Mouse (Mus musculus) CH12.LX (cell line): ENCODE data around the gene Dpep1.

ENCODE experiments used
- BHLHE40 ChIP-seq: IDR thresholded peaks from 2 replicates; pipeline ENCODE4 v1.6.1; 2011; ENCODE audit warnings: mild to moderate bottlenecking, low read depth, low read length, improper control_type of control experiment
- CHD1 ChIP-seq: IDR thresholded peaks from 2 replicates; pipeline ENCODE4 v1.6.1; 2012; ENCODE audit warnings: low read depth, low read length, improper control_type of control experiment, inconsistent platforms
- CTCF ChIP-seq, 2 experiments: IDR thresholded peaks in 1 of 2; conservative IDR thresholded peaks in 1 of 2; 2 replicates each; pipeline ENCODE4 v1.5.1; 2011 to 2012; ENCODE audit warnings: low read depth in 2 of 2, low read length in 2 of 2, improper control_type of control experiment in 1 of 2, inconsistent platforms in 1 of 2, mild to moderate bottlenecking in 1 of 2, moderate library complexity in 1 of 2
- ELF1 ChIP-seq: IDR thresholded peaks from 2 replicates; pipeline ENCODE4 v1.6.1; 2014; ENCODE audit warnings: low read depth, mild to moderate bottlenecking, inconsistent platforms, low read length, improper control_type of control experiment
- JUN ChIP-seq: IDR thresholded peaks from 2 replicates; pipeline ENCODE4 v1.6.1; 2011; ENCODE audit warnings: low read depth, mild to moderate bottlenecking, low read length, improper control_type of control experiment, moderate library complexity; ENCODE audit not compliant: insufficient read depth
- MEF2A ChIP-seq: IDR thresholded peaks from 2 replicates; pipeline ENCODE4 v1.6.1; 2014; ENCODE audit warnings: low read depth, mild to moderate bottlenecking, inconsistent platforms, low read length, improper control_type of control experiment, borderline replicate concordance
- USF1 ChIP-seq: IDR thresholded peaks from 2 replicates; pipeline ENCODE4 v1.6.1; 2014; ENCODE audit warnings: low read depth, mild to moderate bottlenecking, inconsistent platforms, low read length, improper control_type of control experiment
- USF2 ChIP-seq: conservative IDR thresholded peaks from 2 replicates; pipeline ENCODE4 v1.6.1; 2011; ENCODE audit warnings: low read depth, low read length, improper control_type of control experiment
- ZKSCAN1 ChIP-seq: IDR thresholded peaks from 2 replicates; pipeline ENCODE4 v1.6.1; 2012; ENCODE audit warnings: low read depth, inconsistent platforms, low read length, improper control_type of control experiment, borderline replicate concordance
- ZMIZ1 ChIP-seq: IDR thresholded peaks from 2 replicates; pipeline ENCODE4 v1.6.1; 2012; ENCODE audit warnings: low read depth, mild to moderate bottlenecking, inconsistent platforms, low read length, improper control_type of control experiment

GRCm38 (mm10) chr8:123224278-123225266, 38.5 kb downstream of the Dpep1 start, which contains the start of gene Cdk10:
- TF ChIP-seq CTCF (conservative IDR thresholded peaks at IDR 0.05 in 1 of 2, IDR thresholded peaks at IDR 0.05 in 1 of 2; ENCODE audit: low read depth in 2 of 2, low read length in 2 of 2), result no peak
- TF ChIP-seq CHD1, result no peak
- TF ChIP-seq ELF1, result peak; percentile 90
- TF ChIP-seq BHLHE40, result no peak
- TF ChIP-seq USF1, result no peak
- TF ChIP-seq MEF2A, result peak; percentile 31; the same call in 1 of the 2 replicates
- peak; percentile 60; the same call in 1 of the 2 replicates for TF ChIP-seq ZMIZ1
- TF ChIP-seq USF2, result no peak
- TF ChIP-seq JUN, result no peak
- no peak for TF ChIP-seq ZKSCAN1
